Mouse (Mus musculus): ENCODE measurements around the gene Bax.
"Not testable (repeated sequence)": the region's sequence is repeated elsewhere in the genome, so short reads cannot be mapped to it uniquely, and the experiment has no call there.

DNA sequence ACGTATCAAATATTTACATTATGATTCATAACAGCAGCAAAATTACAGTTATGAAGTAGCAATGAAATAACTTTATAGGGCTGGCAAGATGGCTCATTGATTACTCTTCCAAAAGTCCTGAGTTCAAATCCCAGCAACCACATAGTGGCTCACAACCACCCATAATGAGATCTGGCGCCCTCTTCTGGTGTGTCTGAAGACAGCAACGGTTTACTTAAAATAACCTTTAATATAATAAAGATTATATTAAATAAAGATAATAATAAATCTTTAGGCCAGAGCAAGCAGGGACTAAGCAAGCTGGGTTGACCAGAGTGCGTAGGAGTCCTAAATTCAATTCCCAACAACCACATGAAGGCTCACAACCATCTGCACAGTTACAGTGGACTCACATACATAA is 3.8 kb downstream of the Bax start:
- TF ChIP-seq CTCF (IDR thresholded peaks at IDR 0.05; ENCODE audit: extremely low read depth, insufficient read length, insufficient replicate concordance, low read depth, low read length); POLR2A (IDR thresholded peaks at IDR 0.05; ENCODE audit: low read depth, low read length): not testable (repeated sequence)
